Mouse (Mus musculus) liver, embryonic 14.5 days (tissue): ENCODE measurements around the gene Rab3il1.

Experiments
- CTCF ChIP-seq: IDR thresholded peaks from 2 replicates; pipeline ENCODE4 v1.5.1; 2016; ENCODE audit warnings: antibody characterized with exemption, low read depth, control low read depth
- EP300 ChIP-seq: IDR thresholded peaks from 2 replicates; pipeline ENCODE4 v1.6.1; 2016; ENCODE audit warnings: antibody characterized with exemption, low read depth

GRCm38 (mm10) chr19:9957965-9958364 lies 43.5 kb upstream of the Rab3il1 start:
- TF ChIP-seq CTCF (no peak), EP300 (no peak)
